Mouse (Mus musculus) neutrophil, adult 83 days (primary cell): ENCODE results near the gene Mmadhc. TPM values are rescaled to one million over a fixed set of nuclear protein-coding genes. Genes with fewer than 3 reads are reported as not detected.

Experiments used
- total RNA-seq, 2 experiments: library from RNA; stranded (reverse); gene quantifications; one replicate each; pipeline ENCODE4 v1.2.4; 2023

Mmadhc gene
- total RNA-seq, result 10 to 100 TPM; 32.3 to 36.9 TPM

GRCm38 (mm10) chr2:50296109-50296986 is at the start of gene Mmadhc:
Gene Mmadhc, minus strand, starts transcription at chr2:50296801.

Other genes starting within 250 kb of the Mmadhc start
- gene Lypd6, start 230.4 kb downstream of the Mmadhc start, total RNA-seq, result not detected